Mouse (Mus musculus) left cerebral cortex, postnatal 36 days (tissue): ENCODE measurements around the gene Pum1. TPM values are rescaled to one million over a fixed set of nuclear protein-coding genes. Genes with fewer than 3 reads are reported as not detected.
"Not testable (repeated sequence)": the region's sequence is repeated elsewhere in the genome, so short reads cannot be mapped to it uniquely, and the experiment has no call there.

Source experiments
- DNase-seq, 2 experiments: peaks; one replicate each; pipeline ENCODE4 v3.0.0; 2021 to 2022; ENCODE audit warnings: low spot score in 2 of 2, mixed read lengths in 1 of 2
- intact Hi-C: fragments of 180-260 bp; cut with DNase I; formaldehyde crosslinking; loops from one replicate; pipeline ENCODE4 v1.15.1; 2025
- total RNA-seq, 2 experiments: library from RNA; stranded (reverse); gene quantifications; 2 replicates each; pipeline ENCODE4 v1.2.3; 2021

The Pum1 gene
- total RNA-seq, result 100 to 1,000 TPM; 100 to 125 TPM

- intact Hi-C loops, result no loop called here
- peak; percentile 80 to 89 for DNase-seq
Measured at GRCm38 (mm10) chr4:130662979-130663725, at the start of gene Pum1. Gene Pum1, plus strand, starts transcription at chr4:130663321.

DNA sequence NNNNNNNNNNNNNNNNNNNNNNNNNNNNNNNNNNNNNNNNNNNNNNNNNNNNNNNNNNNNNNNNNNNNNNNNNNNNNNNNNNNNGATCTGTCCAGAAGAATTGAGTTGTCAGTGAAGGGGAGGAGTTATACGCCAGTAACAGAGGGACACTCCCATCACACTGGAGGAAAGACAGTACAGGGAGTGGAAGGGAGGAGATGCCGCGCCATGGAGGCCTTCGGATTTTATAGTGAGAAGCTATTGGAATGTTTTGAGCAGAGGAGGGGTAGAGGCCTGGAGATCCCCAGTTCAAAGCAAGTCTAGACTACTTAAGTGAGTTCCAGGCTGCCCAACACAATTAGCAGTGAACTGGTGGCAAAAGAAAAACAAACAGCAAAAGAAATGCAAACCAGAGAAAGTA, 33.7 kb upstream of the Pum1 start:
- no peak for DNase-seq
- intact Hi-C loops, result no loop called here

GRCm38 (mm10) chr4:130630232-130630847, 32.8 kb upstream of the Pum1 start:
- DNase-seq, result no peak
- intact Hi-C loops, result no loop called here

DNA sequence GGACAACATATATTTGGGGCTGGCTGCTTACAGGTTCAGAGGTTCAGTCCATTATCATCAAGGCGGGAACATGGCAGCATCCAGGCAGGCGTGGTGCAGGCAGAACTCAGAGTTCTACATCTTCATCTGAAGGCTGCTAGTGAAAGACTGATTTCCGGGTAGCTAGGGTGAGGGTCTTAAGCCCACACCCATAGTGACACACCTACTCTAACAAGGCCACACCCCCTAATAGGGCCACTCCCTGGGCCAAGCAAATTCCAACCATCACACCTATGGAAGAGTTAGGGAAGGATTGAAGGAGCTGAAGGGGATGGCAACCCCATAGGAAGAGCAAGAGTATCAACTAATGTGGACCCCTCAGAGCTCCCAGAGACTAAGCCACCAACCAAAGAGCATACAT, 28.0 kb upstream of the Pum1 start:
- intact Hi-C loops, DNase-seq: not testable (repeated sequence)

- intact Hi-C loops, result no loop called here
- DNase-seq, result no peak
Measured at GRCm38 (mm10) chr4:130636761-130637160, 26.4 kb upstream of the Pum1 start.

GRCm38 (mm10) chr4:130637488-130638422, 25.4 kb upstream of the Pum1 start:
- intact Hi-C loops, result no loop called here
- DNase-seq, result no peak

- intact Hi-C loops, result no loop called here
Measured at GRCm38 (mm10) chr4:130640031-130640717, 22.9 kb upstream of the Pum1 start.

GRCm38 (mm10) chr4:130642468-130642867, 20.7 kb upstream of the Pum1 start:
- DNase-seq, result no peak
- intact Hi-C loops, result no loop called here

More at GRCm38 (mm10) chr4:130640031-130640717, 22.9 kb upstream of the Pum1 start:
- DNase-seq, result no peak

GRCm38 (mm10) chr4:130645426-130645825, 17.7 kb upstream of the Pum1 start:
- DNase-seq, result no peak
- intact Hi-C loops, result no loop called here

GRCm38 (mm10) chr4:130651286-130651685, 11.8 kb upstream of the Pum1 start:
- DNase-seq, result no peak
- intact Hi-C loops, result no loop called here

- intact Hi-C loops, result no loop called here
- DNase-seq, result no peak
Measured at GRCm38 (mm10) chr4:130652546-130652945, 10.6 kb upstream of the Pum1 start.

- intact Hi-C loops, result no loop called here
- no peak for DNase-seq
Measured at GRCm38 (mm10) chr4:130657820-130658565, 5.1 kb upstream of the Pum1 start.

GRCm38 (mm10) chr4:130659470-130659869, 3.7 kb upstream of the Pum1 start:
- intact Hi-C loops, result no loop called here
- DNase-seq, result no peak

GRCm38 (mm10) chr4:130660106-130660505, 3.0 kb upstream of the Pum1 start:
- intact Hi-C loops, result no loop called here
- no peak for DNase-seq

GRCm38 (mm10) chr4:130661151-130661550, 2.0 kb upstream of the Pum1 start:
- intact Hi-C loops, result no loop called here
- no peak for DNase-seq

DNA sequence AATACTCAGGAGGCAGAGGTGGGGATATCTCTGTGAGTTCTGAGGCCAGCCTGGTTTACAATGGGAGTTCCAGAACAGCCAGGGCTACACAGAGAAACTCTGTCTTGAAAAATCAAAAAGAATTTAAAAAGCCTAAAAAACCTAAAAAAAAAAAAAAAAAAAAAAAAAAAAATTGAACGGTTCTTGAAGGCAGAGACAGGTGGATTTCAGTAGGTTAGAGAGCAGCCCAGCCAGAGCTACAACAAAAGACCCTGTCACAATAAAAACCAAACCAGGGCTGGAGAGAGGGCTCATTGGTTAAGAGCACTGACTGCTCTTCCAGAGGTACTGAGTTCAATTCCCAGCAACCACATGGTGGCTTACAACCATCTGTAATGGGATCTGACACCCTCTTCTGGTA, 816 bp upstream of the Pum1 start:
- DNase-seq, intact Hi-C loops: not testable (repeated sequence)

DNA sequence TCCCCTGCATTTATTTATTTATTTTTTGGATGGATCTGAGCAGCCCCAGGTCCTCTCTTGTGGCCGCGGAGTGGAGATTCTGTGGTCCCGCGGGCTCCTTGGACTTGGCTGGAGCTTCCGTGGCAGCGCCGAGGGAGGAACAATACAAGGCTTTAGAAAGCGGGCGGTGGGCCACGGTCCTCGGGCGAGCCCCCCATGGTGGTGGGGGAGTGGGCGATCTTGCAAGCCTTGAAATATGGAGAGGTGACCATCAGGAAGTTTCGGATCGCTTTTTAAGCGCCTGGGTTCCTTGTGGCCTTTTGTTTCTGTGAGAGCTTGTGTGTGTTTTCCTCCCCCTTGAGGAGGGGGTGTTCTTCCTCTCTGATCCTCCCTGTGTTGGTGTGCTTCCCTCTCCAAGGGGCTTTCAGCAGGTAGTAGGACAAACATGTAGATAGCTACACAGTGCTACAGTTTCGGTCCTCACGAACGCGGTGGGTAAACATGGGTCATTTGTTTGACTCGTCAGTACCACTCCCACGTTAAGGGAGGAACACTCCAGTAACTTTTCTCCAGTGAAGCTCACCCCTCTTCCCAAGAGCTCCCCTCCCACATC, 785 bp downstream of the Pum1 start:
- intact Hi-C loops, result no loop called here
- DNase-seq, result peak; percentile 37 to 43

DNA sequence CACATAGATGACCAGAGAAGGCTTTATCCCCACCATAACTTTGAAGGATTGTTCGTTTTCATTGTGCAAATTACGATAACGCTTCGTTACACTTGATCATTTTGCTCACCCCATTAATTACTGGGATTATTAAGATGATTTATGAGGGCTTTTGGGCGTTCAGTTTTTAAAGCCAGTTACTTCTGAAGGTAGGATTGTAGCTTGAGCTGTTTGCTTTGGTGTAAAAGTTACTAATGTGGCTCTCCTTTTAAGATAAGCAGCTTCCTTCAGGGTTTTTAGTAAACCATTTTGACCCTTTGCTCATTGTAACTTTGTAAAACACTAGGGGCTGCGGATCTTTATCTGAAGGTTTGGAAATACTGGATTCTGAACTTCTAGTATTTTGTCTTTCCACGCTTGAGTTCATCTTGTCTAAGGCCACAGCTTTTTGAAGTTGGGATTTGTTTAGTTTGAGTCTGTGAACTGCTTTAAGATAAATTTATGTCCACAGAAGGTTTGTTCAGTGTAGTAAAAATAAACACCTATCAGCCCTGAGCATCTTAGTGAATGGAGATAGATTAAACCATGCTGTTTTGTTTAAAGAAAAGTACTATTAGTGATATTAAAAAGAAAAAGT, 1.4 kb downstream of the Pum1 start:
- intact Hi-C loops, result no loop called here
- no peak for DNase-seq
